Mouse (Mus musculus): ENCODE measurements at regions not wholly inside any gene's neighbourhood (a gene's known extent, or its start where the extent isn't known, plus 50 kb on each side); places are given as distances from the start of the nearest gene placed in this dataset.

DNA sequence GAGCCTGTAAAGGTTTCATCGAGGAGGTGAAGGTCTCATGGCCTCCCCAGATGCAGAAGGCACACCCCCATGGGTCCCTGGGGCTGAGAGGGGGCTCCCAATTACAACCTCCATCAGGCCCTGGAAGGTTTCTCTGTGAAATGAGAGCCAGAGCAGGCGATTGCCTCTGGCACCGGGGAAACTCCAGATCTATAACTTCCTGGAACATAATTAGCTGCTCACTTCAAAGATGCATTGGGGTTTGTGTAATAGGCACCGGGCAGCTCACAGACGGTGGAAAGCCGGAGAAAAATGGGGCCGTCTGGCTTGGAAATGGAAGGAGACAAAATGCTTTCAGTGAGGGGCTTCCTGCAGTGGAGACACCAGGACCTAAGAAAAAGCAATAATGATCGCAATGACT lies 151.2 kb upstream of the Mvb12b start:
- DNase-seq = no peak

DNA sequence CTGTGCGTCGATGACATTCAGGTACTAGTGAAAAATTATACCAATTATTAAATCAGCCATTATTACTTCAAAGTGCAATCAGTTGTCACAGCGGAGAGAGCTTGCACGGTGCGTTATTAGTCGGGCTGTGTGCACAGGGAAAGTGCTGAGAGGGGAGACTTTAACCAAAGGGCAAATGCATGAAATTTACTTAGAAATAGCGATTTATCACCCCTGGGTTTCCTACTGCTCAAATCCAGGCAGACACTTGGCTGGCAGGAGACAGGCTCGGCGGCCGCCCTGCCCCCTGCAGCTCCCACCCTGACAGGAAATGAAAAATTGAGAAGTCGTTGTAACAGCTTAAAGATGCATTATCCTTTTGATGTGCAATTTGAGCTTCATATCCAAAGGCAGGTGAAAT lies 145.5 kb upstream of the Mvb12b start:
- peak in 1 of 2 experiments; percentile 15 for DNase-seq

DNA sequence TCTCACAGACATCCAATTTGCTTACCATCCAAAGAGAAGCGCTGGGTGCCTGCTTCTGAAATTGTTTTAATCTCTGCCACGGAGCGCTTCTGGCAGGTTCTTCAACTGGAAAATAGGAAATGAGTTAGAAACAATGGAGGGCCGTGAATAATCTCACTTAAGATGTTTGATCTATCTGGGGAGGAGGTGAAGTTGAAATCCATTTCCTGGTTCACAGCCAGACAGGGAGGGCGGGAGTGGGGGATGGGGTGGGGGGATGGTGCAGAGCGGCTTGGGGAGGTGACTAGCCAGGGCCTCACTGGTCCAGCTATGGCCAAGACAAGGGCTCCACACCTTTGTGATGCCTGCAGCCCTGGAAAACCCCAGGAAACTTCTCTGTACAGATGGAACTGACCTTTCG lies 143.7 kb upstream of the Mvb12b start:
- DNase-seq = peak in 1 of 2 experiments; percentile 18

DNA sequence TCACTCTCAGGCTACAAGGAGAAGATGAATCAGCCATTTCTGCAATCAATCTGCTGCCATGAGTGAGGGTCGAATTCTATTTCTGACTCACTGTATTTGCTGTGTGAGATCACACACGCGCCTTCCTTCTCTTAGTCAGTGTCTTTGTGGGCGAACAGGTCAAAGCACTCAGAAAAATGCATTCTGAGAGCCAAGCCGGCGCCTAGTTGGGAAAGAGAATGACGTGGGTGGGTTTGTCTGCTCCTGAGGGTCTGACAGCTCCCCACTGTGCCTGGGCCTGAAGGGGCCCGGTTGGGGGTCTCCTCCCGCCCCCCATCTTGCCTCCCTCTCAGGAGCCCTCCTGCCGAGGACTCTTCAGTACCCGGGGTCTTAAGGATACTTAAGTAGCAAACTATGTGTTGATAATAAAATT lies 143.3 kb upstream of the Mvb12b start:
- DNase-seq = peak in 1 of 2 experiments; percentile 31

DNA sequence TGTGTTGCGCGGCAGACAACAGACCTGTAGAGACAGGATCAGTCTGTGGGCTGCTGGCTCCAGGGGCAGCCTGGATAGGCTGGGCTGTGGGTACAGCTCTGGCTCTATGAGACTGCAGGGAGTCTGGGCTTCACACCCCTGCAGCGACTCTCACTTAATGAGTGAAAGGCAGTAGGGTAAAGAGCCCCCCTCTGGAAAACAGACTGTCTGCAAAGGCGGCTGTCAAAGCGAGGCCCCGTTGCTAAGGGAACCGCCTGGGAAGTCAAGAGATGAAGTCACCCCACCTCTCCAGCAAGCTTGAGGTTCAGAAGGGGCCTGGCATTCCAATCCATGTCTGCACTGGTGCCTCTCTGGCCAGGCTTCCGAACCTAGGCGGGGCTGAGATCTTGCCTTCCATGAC lies 139.7 kb upstream of the Mvb12b start:
- peak; percentile 26 to 63 for DNase-seq

DNA sequence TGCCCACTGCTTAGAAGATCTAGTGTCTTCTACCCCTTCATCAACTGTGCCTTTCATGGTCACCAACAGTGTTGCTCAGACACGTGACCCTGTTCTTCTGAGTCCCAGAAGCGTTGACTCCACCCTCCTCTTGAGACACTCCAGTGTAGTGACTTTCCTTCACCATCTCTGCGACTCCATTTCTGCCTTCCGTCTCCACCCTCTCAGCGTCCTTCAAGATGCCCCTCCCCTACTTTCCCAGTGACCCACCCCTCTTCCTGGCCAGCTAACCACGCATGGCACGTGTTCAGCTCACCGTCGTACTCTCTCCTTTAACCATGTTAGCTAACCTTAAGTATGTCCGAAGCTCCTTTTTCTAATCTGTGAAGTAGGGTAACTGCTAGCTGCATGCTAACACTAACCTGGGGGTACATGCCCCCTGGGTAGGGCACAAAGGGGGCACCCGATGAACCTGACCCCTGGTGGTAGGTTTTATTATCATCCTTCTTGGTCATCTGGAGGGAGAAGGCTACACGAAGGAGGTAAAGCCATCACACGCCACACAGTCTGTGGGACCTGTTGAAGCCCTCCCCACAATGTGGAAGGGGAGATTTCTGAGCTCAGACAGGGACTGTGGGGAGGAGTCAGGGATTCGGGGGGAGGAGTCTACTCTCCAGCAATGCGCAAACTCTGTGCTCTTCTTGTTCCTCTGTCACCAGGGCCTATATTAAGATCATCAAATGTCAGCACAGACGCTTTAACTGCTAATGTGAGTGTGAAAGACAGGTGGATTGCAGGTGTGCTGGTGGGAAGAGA lies 139.0 kb upstream of the Mvb12b start:
- DNase-seq = peak; percentile 39 to 59

DNA sequence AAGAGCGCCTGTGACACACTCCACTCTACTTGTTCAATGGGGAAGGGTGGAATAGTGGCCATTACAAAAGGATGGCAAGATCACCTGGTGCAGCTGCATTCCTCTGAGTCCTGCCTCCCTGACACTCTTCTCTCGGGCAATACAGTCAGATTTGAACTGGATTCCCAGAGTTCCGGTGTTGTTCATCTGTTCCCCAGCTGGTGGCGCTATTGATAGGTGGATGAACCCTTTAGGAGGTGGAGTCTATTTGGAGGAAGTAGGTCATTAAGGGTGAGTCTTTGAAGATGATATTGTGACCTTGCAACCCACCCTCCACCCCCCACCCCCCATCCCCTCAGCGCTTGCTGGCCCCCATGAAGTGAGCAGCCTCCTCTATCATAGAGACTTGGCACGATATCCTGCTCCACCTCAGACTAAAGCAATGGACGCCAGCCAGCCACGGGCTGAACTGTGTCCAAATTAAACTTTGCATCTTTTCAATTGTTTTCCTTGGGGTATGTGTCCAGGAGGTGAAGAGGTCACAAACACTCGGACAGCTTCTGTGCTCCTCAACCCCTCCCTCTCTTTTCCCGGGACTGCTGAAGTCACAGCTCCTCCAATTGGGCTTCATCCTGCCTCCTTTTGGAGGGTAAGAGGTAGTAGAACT lies 138.1 kb upstream of the Mvb12b start:
- DNase-seq = peak; percentile 65 to 72

DNA sequence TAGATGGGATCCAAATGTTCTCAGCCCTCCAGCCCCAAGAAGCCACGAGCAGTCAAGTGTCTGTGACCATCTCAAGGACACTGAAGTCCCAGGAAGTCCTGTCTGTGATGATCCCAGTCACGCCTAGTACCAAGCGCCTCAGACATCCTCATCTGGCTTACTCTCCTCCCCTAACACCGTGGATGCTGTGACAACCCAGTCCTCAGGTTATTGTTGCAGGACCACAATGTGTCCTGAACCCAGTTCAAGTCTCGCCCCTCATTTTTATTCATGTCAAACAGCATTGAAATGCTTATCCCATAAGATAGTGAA lies 129.4 kb upstream of the Mvb12b start:
- no peak for DNase-seq

DNA sequence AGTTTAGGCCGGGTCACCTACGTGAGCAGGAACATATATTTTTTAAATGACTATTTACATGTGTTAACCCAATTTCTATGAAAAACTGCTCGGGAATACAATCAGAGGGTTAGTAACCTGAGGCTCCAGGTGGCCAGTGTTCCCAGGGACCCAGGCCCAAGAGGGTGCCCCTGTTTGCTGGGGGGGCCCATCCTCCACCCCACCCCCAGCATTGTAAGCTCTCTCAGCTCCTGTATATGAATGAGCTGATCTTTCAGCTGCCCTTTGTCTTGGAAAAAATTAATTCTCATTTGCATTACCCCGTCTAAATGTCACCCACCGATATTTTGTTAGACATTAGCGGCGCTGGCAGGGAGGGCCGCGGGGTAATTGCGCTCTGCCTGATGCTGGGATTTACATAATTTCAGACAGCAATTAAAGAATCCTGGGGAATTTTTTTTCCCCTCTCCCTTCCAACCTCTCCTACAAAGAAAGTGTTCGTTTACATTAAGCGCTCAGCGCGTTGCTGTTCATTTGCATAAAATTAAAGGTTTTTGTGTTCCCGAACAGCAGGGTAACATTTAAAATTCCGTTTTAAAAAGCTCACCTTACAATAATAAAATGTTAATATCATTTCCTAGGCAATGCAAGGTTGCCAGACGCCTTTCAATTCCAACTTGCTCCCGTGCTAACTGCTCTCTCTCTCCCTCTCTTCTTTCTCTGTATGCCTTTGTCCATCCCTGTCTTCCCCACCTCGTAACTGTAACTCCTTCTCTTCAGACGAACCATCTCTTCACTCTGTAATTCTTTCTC lies 128.8 kb upstream of the Mvb12b start:
- DNase-seq = no peak

DNA sequence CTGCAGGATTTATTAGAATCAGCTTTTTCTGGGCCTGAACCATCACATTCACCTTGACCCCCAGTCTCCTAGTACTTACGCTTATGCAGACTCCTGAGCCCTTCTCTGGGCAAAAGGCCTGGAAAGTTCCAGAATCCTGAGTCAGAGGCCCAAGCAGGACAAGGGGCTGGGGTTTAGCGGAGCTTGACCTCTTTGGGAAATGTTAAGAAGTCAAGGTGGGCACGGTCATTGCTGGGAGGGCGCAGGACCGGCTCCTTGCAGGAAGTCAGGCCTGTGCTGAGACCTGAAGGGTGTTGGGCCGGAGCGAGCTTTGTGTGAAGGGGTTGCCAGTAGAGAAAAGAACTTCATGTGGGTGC lies 127.9 kb upstream of the Mvb12b start:
- DNase-seq = no peak

DNA sequence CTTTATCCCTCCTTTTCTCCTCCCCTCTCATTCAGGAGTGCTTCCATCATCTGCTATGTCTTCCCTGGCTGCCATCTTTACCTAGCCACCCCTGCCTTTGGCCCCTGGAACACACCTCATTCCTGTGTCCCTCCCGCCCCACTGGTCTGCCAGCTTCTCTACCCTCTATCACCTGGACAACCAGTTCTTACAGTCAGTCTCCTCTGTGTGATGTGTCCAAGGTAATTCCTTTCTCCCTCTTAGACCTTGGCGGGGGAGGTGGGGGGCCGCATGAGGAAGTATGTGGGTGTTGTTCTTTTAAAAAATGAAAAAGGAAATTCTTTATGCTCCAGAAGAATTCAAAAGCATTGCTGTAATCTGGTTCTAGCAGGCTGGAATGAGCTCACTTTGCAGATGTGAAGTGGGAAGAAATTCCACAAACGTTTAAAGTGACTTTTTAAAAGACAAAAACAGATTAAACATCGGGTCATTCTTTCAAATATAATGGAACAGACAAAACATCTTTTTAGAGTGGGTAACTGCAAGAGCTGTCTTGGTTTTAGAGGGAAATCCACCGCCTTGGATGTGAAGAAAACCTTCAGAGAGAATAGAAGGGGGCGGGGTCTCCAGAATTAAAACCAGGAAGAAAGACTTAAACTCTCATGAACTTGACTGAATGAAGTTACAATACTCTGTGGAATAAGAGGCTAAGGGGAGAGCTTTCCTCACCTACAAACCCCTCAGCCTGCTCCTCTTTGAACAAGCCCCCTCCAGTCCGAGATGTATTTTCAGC lies 127.3 kb upstream of the Mvb12b start:
- peak; percentile 22 to 65 for DNase-seq

DNA sequence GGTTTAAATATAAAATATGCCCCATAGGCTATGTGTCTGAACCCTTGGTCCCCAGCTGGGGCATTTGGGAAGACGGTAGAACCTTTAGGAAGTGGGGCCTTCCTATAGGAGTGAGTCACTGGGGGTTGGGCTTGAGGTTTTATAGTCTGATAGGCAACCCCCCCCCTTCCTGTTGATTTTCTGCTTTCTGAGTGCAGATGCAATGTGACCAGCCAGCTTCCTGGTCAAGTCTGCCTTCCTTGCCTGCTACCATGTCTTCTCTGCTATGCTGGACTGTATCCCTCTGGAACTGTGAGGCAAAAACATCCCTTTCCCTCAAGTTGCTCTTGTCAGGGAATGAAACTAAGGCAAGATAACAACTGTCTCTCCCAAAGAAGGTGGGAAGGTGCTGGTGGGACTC lies 122.4 kb upstream of the Mvb12b start:
- no peak for DNase-seq

DNA sequence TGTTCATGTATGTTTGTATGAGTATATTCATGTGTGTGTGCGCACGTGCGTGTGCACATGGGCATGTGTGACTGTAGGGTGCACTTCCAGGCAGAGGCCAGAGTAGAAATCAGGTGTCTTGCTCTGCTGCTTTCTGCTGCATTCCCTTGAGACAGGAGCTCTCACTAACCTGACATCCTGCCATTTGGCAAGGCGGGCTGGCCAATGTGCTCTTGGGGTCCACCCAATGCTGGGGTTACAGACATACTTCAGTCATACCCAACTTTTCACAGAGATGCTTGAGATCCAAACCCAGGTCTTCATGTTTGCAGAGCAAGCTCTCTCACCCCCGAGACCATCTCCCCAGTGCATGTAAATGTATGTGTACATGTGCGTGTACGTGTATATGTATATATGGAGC lies 120.2 kb upstream of the Mvb12b start:
- DNase-seq = no peak

DNA sequence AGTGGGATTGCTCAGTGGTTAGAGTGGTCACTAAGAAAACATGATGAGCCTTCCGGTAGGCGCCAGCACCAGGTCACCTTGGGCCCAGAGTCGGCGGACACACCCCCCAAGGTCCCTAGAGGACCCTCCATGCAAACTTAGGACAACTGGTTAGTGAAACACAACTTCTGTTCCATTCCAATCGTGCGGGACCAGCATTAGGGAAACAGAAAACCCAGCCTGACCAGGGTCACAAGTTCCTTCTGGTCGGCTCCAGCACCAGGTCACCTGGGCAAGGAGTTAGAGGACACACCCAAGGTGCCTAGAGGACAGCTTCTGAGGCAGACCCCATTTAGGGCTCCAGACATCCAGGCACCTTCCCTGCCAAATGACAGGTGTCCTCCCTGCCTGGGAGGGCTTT lies 109.4 kb upstream of the Mvb12b start:
- DNase-seq = no peak

DNA sequence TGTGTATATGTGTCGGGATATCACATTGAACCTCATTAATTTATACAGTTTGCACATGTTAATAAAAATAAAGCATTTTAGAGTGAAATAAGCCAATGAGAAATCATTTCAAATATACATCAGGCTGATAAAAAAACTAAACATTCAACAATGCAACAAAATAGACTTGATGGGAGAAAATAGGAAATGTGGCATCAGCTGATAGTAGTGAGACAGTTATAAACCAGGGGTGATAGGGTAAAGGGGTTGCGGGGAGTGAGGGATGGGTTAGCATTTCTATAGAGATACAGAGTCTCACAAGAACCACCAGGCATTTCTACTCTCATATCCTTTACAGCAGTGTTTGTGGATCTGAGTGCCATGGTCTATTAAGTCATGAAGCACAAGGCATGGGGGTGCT lies 108.6 kb upstream of the Mvb12b start:
- no peak for DNase-seq

DNA sequence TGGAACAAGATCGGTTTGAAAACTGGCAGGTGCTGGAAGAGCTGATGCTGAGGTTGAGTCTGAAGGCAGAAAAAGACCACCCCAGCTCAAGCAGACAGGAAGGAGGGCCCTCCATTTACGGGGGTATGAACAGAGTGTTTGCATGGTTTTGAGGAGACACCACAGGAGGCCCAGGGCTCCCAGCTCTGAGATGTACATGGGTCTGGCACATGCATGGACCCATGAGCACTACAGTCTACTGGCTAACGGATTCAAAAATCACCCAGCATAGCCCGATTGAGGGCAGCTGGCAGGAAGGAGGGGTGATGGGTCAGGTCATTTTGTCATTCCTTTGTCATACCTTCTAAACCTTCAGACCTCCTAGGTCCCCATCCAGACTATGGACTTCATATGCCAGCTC lies 103.6 kb upstream of the Mvb12b start:
- no peak for DNase-seq

DNA sequence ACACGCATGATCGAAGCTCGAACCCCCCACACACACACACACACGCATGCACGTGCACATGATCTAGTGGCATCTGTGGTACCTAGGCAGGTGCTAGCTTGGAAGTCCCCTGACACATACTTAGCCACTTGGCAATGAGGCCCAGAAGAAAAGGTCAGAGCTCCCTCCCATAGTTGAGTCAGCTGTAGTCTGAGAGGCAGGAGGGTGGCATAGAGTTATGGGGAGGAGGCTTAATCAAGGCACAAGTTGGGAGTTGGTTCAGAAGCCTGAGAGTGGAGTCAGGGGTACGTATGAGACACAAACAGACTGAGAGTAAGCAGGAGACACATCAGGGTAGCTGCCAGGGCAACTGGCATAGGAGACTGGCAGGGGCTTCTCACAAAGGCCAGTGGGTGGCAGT lies 103.0 kb upstream of the Mvb12b start:
- no peak for DNase-seq

DNA sequence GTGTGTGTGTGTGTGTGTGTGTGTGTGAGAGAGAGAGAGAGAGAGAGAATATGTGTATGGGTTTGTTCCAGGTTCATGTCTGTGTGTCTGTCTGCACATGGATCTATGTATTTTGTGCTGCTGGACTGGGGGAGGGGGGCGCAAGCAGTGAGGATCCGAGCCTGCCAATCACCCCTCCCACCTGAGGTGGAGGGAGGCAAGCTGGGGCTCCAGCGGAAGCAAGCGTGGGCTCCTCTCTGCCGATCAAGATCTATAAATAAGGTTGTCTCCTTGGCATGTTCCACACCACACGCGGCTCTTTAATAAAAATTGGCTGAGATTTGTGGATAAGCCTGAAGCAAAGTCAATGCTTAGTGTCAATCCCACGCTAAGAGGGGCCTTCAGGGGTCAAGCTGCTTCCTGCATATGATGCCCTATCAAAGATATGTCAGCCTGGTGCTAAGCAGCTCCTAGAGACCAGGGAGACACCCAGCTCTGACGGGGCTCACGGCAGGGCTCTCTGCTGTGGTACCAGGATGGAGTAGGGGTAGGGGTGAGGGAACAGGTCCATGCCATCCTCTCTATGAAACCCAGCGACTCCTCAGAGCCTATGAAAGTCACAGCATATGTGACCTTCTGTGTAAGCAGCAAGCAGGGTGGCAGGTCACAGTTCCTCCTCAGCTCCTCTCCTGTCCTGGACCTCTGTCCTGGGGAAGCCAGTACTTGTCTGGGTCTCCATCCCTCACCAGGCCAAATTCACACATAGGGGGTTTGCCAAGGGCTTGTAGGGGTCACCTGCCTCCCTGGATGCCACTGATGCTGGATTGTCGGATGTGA lies 102.0 kb upstream of the Mvb12b start:
- DNase-seq = no peak

DNA sequence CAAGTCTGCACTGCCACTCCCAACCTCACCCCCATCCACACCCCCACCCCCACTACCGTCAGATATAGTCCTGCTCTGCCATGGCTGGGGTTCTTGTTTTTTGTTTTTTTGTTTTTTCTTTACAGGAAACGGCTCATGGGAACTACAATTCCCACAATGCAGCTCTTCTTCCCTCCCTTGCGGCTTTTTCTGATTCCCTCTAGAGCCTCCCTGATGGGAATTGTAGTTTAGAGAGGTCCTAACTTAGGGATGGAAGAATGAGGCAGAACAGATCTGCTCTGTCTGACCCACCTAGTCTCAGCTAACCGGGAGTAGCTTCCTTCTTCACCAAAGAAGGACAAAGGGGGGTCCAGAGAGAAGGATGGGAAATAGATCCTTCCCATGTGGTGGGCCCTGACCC lies 98.7 kb upstream of the Mvb12b start:
- peak; percentile 9 to 18 for DNase-seq

DNA sequence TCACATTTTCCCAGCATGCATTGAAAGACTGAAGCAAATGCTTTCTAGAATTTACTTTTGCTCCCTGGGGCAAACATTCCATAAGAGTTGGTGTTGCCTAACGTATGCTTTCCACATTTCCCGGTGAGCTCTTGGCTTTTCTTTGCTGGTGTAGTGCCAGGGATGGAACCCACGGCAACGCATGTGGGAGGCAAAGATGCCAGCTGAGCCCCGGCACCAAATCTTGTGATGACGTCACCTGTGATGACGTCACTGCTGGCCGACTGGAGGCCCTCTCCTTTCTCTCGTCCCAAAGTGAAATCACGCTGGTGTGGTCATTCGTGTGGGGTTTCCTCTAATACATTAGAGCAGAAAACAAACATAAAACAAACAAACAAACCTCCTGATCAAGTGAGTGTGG lies 97.6 kb upstream of the Mvb12b start:
- no peak for DNase-seq

DNA sequence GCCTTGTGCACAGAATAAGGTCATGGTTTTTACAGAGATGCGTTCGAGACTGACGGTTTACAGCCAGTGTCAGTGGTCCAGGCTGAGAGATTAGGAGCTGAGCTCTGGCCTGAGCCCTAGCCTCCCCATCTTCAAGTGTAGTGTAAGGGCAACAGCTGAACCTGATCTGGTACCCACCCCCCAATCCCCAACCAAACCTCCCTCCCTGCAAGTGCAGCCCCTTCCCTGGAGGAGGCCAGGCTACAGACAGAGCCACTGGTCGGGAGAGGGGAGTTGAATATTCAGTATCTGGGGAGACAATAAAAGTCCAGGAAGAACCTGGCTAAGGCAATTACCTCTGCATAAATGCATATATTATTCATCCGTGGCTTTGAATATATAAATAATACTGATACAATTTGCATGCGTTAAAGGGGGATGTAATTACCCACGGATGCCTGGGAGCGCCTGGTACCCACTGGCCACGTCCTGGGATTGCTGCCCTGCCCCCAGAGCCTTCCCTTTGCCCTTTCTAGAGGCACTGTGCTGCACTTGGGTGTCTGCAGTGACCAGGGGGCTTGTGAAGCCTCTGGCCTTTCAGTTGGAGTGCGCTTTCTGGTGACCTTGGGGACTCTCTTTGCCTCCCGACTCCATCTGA lies 95.5 kb upstream of the Mvb12b start:
- DNase-seq = no peak

DNA sequence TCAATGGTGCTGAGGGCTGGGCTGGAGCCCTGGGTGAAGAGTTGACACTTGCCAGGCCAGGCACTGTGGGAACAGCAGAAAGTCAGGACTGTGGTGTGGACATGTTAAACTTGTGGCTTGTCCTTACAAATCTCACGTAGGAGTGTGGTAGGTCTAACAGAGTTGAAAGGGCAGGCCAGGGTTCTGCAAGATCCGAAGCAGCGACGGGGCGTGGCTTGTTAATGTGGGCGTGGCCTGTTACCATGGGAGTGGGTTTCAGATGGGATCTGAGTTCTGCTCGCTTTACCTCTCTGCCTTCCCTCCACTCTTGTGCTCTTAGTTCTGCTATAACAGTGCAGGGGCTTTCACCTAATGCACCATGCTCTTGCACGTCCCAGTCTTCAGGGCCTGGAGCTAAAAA lies 94.2 kb upstream of the Mvb12b start:
- no peak for DNase-seq

Data from lung, postnatal 4 days (tissue).